ENCODE assay signal across 11 mouse cellular contexts in the genomic region with DNA sequence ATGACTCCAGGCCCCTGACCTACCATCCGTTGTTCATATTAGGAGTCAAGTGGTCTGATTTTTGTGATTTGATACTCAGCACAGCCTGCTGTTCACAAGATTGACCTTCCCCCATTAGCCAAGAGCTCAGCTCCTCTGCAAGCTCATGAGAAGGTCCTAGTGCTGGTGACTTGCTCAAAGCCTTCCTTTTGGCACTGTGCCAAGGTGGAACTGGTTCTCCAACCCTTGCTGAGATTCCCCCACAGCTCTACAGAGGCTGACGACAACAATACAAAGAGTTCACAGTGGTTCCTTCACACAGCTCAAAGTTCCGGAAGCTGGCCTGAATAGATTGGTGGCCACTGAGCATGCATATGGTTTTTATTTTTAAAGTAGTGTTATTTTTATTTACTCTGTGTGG. TPM values are rescaled to one million over a fixed set of nuclear protein-coding genes. Genes with fewer than 3 reads are reported as not detected.
DNase-seq lines count a peak whose midpoint lies in the region; ATAC-seq and TF ChIP-seq lines count a peak whose summit lies in the region.
"Had no signal": no experiment of that assay in that cellular context is flagged by ENCODE, and none has a peak within 500 bp of the region (broad histone marks: within the 10 kb centered on the region; RNA-seq: fewer than 3 reads in every experiment).

No protein-coding gene starts in this region.

- H3K27me3 ChIP-seq in intestine, postnatal 0 days (replicated peaks; ENCODE audit: control insufficient read depth, insufficient read depth, low read length), result no peaks in the 10 kb centered on the region
- H3K27me3 ChIP-seq in stomach, embryonic 14.5 days (ENCODE audit: control insufficient read depth, insufficient read depth, low read length), result no peaks in the 10 kb centered on the region

- H3K9me3 ChIP-seq in intestine, postnatal 0 days (ENCODE audit: control insufficient read depth), result no peaks in the 10 kb centered on the region
- H3K9me3 ChIP-seq in stomach, embryonic 14.5 days (ENCODE audit: control insufficient read depth, low read depth, low read length), result no peaks in the 10 kb centered on the region

- H3K4me3 ChIP-seq in intestine, postnatal 0 days (ENCODE audit: low read depth, low read length), result no peak overlapping the region
- H3K4me3 ChIP-seq in stomach, embryonic 14.5 days (ENCODE audit: low read depth, low read length), result no peak overlapping the region
- H3K4me3 ChIP-seq: erythroblast, embryonic 14.5 days had no signal

- no peak overlapping the region for H3K9ac ChIP-seq in intestine, postnatal 0 days (ENCODE audit: low read depth, low read length)
- no peak overlapping the region for H3K9ac ChIP-seq in stomach, embryonic 14.5 days (replicated peaks; ENCODE audit: low read depth, low read length)

- H3K36me3 ChIP-seq in intestine, postnatal 0 days (ENCODE audit: control insufficient read depth, insufficient read depth), result no peaks in the 10 kb centered on the region
- H3K36me3 ChIP-seq in stomach, embryonic 14.5 days (ENCODE audit: control insufficient read depth, insufficient read depth, low read length), result no peaks in the 10 kb centered on the region

- peak overlapping the region; percentile 63 for H3K27ac ChIP-seq in intestine, postnatal 0 days (ENCODE audit: low read depth, low read length)
- peak overlapping the region; percentile 77 for H3K27ac ChIP-seq in stomach, embryonic 14.5 days (ENCODE audit: low read length)
- H3K27ac ChIP-seq: macrophage had no signal

- intact Hi-C loops in left cerebral cortex, postnatal 25 days (cut with DNase I), result no loop called here

- 0 out of 2 replicates have a peak, but pooled peaks cover 1% of the 10 kb centered on the region for H3K4me1 ChIP-seq in intestine, postnatal 0 days (replicated peaks; ENCODE audit: control insufficient read depth, insufficient read depth, low read length)
- H3K4me1 ChIP-seq in stomach, embryonic 14.5 days (ENCODE audit: control insufficient read depth, insufficient read depth, low read length), result no peaks in the 10 kb centered on the region

- H3K4me2 ChIP-seq in intestine, postnatal 0 days (replicated peaks; ENCODE audit: low read depth), result peak overlapping the region; percentile 48; the same call in 1 of the 2 replicates
- H3K4me2 ChIP-seq in stomach, embryonic 14.5 days (replicated peaks; ENCODE audit: low read depth, low read length), result 0 out of 2 replicates have a peak overlapping the region, but pooled peaks have one; percentile 10

- peak; percentile 7 for DNase-seq in adrenal gland, postnatal 14 days
- DNase-seq in adrenal gland, adult 8-10 months, result no peak
- DNase-seq in left cerebral cortex, postnatal 25 days (ENCODE audit: low spot score in 2 of 2), result peak; percentile 27
- no peak for DNase-seq in left cerebral cortex, adult 8-10 months (ENCODE audit: low spot score in 2 of 2)
- no peak for DNase-seq in spleen, postnatal 4 days (ENCODE audit: low spot score in 2 of 2)
- no peak for DNase-seq in layer of hippocampus, postnatal 25 days (ENCODE audit: extremely low spot score in 1 of 2, low spot score in 1 of 2)

- ATAC-seq in intestine, postnatal 0 days, result peak; percentile 79
- peak; percentile 87 for ATAC-seq in stomach, embryonic 14.5 days (ENCODE audit: insufficient number of reproducible peaks, insufficient read depth, low FRiP score, low read depth)

- no peak for TF ChIP-seq CTCF in intestine, postnatal 0 days (IDR thresholded peaks at IDR 0.05; ENCODE audit: low read depth)

- WGBS in intestine, postnatal 0 days, result 33% methylated on average over 3 of the region's 3 CpGs
- WGBS in stomach, embryonic 14.5 days, result 63% methylated on average over 3 of the region's 3 CpGs

RNA-seq across cellular contexts. Expression of gene Srsf5, which starts 21.1 kb away (rescaled TPM):
- 383 and 441 TPM in 2 replicates for total RNA-seq in adrenal gland, postnatal 14 days (2021)
- 100 to 1,000 TPM; 281 to 615 (median 513) TPM for total RNA-seq in adrenal gland, adult 8-10 months (2022)
- 100 to 1,000 TPM; 275 to 306 TPM for total RNA-seq in left cerebral cortex, postnatal 25 days (2021)
- 100 to 1,000 TPM; 286 to 385 (median 329) TPM for total RNA-seq in left cerebral cortex, adult 8-10 months (2022)
- 261 and 328 TPM in 2 replicates for polyA plus RNA-seq in intestine, postnatal 0 days (2015; fragmentation: Nextera tagmentation; extraction: Ambion mirVana)
- 312 and 364 TPM in 2 replicates for polyA plus RNA-seq in stomach, embryonic 14.5 days (2014; fragmentation: Nextera tagmentation; extraction: Ambion mirVana)
- total RNA-seq in layer of hippocampus, postnatal 25 days (2021), result 100 to 1,000 TPM; 240 to 377 TPM

RNA-seq across cellular contexts. Expression of gene Slc10a1, which starts 44.3 kb away (rescaled TPM):
- total RNA-seq in adrenal gland, postnatal 14 days (2021), result 3.0 and 59.5 TPM in 2 replicates
- total RNA-seq in adrenal gland, adult 8-10 months (2022), result under 1 TPM in 2 of 4 experiments, not detected in 2; 0.22 to 0.23 TPM
- not detected for total RNA-seq in left cerebral cortex, postnatal 25 days (2021)
- total RNA-seq in left cerebral cortex, adult 8-10 months (2022), result not detected
- polyA plus RNA-seq in intestine, postnatal 0 days (2015; fragmentation: Nextera tagmentation; extraction: Ambion mirVana), result 0.43 and 0.56 TPM in 2 replicates
- 1.1 and 1.3 TPM in 2 replicates for polyA plus RNA-seq in stomach, embryonic 14.5 days (2014; fragmentation: Nextera tagmentation; extraction: Ambion mirVana)
- total RNA-seq in layer of hippocampus, postnatal 25 days (2021), result not detected
- total RNA-seq: heart, postnatal 14 days had no signal
- polyA plus RNA-seq: erythroblast, embryonic 14.5 days; macrophage had no signal

Comparison
In these comparisons a context has a peak if more than half of its experiments do, and no peak if none do; other contexts are left out.
1. DNase-seq: peak in adrenal gland, postnatal 14 days (single experiment) and left cerebral cortex, postnatal 25 days (2 of 2); none in adrenal gland, adult 8-10 months (single experiment), left cerebral cortex, adult 8-10 months (0 of 2), spleen, postnatal 4 days (0 of 2) and layer of hippocampus, postnatal 25 days (0 of 2).